Mouse (Mus musculus) neutrophil, adult 5-6 weeks (primary cell): ENCODE measurements at regions not wholly inside any gene's neighbourhood (a gene's known extent, or its start where the extent isn't known, plus 50 kb on each side); places are given as distances from the start of the nearest gene placed in this dataset.
"Not testable (repeated sequence)": the region's sequence is repeated elsewhere in the genome, so short reads cannot be mapped to it uniquely, and the experiment has no call there.

Source experiments
- ATAC-seq: fragments of 151-379, 151-347 bp; 2 replicates; pipeline ENCODE4 v1.8.0; 2017; ENCODE audit warnings: mild to moderate bottlenecking, moderate TSS enrichment; ENCODE audit not compliant: insufficient number of reproducible peaks, poor library complexity, low FRiP score, severe bottlenecking; ENCODE audit errors: extremely low read depth

DNA sequence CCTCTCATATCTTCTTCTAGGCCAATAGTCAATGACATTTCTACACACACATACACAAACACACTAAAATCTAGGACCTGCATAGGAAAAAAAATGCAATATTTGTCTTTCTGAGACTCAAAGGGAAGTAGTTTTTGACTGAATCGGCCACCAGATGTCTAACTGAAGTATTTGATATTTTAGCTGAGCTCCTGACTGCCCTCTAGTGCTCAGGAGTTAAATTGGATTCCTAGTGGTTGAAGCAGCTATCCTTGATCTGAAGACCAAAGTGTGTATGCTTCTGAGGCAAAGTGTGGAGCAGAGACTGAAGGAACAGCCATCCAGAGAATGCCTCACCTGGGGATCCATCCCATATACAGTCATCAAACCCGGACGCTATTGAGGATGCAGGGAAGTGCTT is 695.4 kb upstream of the Olfr1507 start:
- not testable (repeated sequence) for ATAC-seq

DNA sequence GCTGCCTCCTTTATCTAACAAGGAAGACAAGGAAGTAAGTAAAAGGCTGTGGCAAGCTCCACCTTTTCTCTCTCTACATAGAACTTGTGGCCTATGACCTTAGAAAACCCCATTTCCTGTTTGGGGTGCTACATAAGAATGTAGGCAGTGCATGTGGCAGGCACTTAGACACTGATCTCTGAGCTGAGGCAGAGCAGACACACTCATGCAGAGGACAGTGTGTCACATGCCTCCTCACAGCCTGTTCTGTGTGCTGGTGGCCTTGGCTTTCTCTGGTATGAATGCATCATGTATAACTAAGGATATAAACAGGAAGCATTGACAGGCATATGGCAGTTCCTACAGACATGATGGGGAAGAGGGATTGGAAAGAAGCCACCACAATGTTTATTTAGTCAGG is 678.5 kb upstream of the Olfr1507 start:
- ATAC-seq = peak; percentile 48

DNA sequence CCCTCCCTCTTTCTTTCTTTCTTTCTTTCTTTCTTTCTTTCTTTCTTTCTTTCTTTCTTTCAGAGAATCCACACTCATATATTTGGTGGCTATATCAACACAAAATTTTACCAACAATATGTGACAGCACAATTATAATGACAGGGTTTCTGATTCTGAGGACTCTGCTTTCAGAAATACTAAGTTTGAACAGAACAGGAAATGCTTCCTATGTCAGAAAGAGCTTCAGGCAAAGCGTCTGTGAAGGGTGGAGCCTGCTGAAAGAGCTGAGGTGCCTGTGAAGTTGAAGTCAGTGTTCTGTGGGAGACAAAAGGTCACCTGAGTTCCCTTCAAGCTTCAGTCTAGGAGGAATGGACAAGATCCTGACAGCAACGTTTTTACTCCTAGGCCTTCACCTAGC is 670.8 kb upstream of the Olfr1507 start:
- not testable (repeated sequence) for ATAC-seq

DNA sequence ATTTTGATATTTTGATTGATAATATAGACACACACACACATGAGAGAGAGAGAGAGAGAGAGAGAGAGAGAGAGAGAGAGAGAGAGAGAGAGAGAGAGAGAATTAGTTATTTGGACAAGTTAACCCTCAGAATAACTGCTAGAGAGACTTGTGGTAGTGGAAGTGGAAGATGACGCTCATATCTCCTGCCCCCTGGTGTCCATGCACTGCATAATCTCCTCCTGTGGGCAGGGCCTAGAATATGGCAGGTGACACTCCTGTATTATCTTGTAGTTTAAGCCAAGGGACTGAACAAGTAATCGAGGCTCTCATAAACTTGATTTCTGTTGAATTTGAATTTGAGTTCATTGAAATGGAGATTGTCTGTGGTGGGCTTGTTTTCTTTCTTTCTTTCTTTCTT is 663.5 kb upstream of the Olfr1507 start:
- ATAC-seq = not testable (repeated sequence)

DNA sequence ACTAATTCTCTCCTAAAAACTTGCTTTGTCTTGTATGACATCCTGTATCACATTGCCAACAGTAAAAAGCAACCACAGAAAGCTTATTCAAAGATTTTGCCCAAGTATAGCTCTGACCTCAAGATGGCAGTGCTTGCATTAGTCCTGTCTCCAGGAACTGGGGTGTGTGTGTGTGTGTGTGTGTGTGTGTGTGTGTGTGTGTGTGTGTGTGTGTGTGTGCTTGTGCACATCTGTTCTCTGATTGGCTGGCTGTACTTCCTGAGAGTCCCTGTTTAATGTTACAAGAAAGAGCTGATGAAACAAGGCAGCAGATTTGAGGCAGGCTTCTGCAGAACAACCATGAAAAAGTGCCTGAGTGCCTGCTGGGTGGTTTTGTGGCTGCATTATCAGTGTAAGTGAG is 639.2 kb upstream of the Olfr1507 start:
- ATAC-seq = peak; percentile 40; the same call in 1 of the 2 replicates

DNA sequence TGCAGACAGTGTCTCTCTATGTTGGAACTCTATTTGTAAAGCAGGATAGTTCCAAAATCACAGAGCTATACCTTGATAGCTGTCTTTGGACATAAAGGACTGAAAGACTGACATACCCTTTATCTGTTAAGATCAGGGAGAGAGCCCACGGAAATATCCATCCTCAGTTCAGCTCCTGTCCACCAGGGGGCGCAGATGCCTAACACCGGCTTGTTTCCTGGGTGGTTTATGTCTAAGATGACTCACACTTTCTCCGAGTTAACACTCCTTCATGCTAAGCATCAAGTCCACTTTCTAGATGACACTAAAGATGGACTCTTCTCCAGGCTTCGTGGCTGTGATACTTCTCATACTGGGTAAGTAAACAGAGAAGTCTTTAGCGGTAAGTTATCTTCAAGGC is 636.8 kb upstream of the Olfr1507 start:
- peak; percentile 44; the same call in 1 of the 2 replicates for ATAC-seq

DNA sequence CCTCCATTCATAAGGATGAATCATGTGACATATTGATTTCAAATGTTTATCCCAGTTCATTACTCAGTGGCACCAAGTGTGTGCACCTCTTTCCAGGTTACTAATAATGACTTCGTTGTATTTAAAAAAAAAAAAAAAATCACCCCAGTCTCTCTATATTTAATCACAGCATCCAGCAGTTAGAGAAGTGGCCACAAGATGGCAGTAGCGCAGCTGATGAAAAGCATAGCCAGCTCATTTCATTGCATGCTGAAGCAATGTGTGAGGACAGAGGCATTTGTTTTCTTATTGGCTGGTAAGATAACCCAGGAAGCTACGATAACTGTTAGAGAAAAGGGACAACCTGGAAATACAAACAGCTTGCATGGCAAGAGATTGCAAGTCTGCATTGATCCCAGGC is 626.2 kb upstream of the Olfr1507 start:
- ATAC-seq = not testable (repeated sequence)

DNA sequence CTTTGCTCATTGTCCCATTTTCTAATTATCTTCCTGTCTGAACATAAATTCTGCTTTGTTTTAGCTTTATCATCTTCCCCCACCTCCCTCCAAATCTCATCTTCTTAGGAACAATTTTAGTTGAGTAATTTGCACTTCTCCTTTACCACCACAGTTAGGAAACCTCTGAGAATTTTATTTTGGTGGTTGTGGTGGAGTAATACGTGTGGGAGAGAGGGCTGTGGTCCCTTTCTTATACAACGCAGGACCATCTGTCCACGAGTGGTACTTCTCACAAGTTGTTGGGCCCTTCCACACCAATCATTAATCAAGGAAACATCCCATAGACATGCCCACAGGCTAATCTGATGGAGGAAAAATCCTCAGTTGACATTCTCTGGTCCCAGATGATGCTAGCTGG is 614.2 kb upstream of the Olfr1507 start:
- ATAC-seq = not testable (repeated sequence)

DNA sequence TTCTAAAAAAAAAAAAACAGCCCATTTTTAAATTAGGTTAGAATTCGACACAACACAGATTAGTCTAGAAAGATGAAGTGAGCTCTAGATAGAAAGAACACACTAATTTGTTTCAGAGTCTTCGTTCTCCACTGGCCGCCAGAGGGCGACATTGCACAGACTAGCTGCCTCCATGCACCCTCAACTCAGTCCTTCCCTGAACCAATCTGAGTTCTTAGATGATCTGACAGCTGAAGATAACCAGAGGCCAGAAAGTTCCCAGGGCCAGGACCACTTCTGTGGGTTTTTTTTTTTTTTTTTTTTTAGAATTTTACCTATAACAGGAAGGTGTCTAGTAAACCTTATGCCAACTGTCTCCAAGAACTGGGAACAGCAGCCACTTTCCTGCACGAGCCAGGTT is 605.8 kb upstream of the Olfr1507 start:
- not testable (repeated sequence) for ATAC-seq

DNA sequence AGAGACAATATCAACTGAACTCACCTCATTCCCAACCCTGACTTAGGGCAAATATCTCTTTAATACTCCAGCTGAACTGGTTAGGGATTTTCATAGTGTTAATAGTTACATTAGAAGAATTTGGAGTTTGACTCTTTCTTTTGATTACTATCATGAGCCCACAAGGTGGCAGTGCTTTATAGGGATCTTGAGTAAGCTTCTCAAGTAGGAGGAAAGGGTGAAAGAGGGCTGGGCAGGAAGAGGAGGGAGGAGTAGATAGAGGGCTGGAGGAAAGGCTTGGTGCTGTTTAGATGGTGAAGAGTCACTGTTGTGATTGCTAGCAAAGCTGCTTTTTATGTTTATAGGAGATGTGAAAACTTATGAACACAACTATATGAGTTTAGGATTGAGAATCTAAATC is 595.4 kb upstream of the Olfr1507 start:
- ATAC-seq = not testable (repeated sequence)

DNA sequence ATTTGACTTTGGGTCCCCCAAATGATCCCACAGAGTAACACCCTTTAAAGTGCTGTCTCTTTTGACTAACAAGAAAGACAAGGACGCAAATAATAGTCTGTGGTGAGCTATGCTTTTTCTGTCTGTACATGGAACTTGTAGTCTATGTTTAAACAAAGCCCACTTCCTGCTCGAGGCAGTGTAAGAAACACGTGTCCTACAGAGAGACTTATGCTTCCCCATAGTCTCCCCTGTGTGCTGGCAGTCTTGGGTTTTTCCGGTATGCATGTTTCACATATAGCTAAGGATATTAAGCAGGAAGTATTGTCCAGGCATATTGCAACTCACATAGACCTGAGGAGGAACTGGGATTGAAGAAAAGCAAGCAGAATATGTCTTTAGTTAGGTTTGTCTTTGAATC is 586.3 kb upstream of the Olfr1507 start:
- ATAC-seq = not testable (repeated sequence)

DNA sequence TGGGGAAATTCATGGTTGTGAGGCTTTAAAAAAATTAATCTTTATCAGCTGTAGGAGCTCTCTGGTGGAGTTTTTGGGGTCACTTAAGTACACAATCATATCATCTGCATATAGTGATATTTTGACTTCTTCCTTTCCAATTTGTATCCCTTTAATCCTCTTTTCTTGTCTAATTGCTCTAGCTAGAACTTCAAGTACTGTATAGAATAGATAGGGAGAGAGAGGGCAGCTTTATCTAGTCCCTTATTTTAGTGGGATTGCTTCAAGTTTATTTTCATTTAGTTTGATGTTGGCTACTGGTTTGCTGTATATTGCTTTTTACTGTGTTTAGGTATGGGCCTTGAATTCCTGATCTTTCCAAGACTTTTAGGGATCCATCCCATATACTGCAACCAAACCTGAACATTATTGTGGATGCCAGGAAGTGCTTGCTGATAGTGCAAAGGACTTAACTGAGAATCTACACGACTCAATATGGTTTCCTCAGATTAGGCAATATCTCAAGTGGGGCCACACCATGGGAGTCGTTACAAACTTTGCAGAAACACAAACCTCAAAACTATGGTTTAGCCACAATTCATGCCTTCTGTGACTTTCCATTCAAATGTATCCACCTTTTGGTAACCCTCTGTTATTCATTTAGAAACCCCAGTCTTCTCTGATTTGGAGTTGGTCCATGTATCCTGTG is 585.6 kb upstream of the Olfr1507 start:
- ATAC-seq = not testable (repeated sequence)

DNA sequence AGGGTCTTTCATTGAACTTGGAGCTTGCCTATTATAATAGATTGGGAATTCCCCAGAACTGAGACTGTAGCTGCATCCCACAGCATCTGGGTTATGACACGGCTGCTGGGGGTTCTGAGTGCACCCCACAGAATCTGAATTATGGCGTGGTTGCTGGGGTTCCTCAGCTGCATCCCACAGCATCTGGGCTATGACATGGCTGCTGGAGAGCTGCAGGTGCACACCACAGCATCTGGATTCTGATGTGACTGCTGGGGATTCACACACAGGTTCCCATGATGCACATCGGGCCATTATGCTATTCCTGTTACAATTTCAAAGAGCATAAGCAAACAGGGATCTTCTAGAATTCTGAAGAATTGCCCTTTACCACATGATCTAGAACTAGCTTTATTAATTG is 585.0 kb upstream of the Olfr1507 start:
- not testable (repeated sequence) for ATAC-seq

DNA sequence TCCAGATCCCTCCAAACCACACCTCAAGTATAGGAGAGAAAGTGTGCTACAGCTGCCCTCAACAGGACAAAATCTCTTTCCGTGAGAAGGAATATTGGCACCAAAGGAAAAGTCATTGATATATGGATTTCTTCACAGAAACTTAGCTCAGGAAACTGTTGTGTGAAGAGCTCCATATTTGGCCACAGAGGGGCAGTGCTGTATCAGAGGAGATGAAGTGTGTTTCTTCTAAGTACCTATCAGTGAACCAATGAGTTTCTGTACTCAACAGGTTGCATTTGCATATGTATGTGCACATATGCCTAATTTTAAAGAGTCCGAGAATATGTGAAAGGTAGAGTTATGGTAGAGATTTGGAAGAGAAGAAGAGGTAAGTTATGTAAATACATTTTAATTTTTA is 580.4 kb upstream of the Olfr1507 start:
- ATAC-seq = not testable (repeated sequence)

DNA sequence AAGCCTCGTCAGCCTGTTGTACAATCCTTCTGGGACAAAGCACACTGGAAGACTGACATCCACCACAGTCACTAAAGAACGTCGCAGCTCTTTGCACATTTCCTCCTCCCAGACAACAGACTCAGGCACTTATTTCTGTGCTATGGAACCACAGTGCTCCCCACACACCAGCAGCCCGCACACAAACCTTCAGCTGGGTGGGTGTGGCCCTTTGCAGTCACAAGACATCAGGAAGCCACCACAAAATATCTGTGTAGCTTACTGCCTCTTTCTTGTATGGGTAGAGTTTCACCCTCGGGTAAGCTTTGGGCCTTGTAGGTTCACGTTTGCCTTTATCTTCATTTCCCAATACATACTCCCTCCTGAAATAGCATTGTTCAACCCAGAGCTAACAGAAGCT is 577.6 kb upstream of the Olfr1507 start:
- ATAC-seq = not testable (repeated sequence)

DNA sequence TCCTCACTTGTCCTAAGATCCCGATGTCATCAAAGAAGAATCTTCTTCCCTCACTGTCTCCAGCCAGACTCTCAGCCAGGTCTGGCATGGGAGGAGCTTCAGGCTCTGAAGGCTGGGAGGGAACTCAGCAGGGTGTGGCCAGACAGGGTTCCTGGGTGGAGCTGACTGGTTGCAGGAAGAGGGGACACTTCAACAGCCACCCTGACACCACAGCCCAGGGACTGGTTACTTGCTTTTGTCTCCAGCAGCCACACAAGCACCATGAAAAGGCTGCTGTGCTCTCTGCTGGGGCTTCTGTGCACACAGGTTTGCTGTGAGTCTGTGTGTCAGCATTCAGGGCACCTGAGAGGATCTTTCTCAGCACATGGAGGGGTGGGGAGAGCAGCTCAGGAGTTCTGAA is 577.0 kb upstream of the Olfr1507 start:
- ATAC-seq = not testable (repeated sequence)

DNA sequence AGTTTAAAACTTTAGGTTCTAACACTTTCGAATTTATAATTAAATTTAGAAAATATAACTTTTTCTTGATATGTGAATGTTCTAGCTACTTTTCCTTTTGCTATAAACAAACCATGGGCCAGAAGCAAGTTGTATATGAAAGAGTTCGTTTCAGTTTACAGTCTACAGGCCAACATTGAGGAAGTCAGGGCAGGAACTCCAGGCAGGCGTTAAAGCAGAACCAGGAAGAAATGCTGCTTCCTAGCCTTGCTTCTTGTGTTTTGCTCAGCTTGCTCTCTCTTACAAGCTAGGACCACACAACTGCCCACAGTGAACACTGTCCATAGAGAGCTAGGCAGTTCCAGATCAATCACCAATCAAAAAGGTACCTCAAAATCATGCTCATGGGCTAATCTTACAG is 558.9 kb upstream of the Olfr1507 start:
- not testable (repeated sequence) for ATAC-seq

DNA sequence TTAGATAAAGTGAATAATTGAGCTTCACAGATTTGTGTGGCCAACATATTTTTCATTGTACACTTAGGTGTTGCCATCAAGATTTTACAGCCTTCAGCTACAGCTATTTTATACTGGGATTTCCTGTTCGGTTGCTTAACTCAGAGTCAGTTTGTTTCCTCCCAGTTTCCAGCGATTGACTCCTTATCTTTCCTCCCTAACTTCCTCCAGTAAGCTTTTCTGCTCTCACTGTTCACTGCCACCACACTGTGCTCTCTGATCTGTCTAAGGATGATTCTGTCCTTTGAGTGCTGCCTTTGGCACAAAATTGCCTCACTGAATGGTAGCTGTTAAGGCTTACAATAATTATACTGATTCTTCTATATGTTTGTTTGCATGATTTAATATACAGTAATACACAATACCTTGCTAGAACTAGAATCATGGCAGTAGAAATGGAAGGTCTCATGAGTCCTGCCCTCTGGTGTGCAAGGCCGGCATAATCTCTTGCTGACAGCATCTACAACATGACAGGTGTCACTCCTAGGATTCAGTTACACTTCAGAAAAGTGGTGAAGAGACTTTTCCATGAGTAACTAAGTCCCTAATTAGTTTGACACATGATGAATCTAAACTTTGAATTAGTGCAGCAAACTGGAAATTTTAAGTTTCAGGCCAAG is 558.0 kb upstream of the Olfr1507 start:
- ATAC-seq = not testable (repeated sequence)

DNA sequence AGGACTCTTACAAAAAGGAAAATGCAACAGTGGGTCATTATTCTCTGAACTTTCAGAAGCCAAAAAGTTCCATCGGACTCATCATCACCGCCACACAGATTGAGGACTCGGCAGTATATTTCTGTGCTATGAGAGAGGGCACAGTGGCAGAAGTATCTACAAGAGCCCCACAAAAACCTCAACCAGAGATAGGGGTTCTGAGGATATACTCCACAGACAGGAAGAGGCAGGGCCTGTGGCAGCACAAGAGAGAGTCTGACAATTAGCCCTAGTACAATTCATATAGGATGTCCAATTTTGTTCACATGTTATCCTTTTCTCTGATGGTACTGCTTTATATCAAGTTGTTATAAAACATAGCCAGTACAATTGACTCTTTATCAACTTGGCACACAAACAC is 552.1 kb upstream of the Olfr1507 start:
- not testable (repeated sequence) for ATAC-seq

DNA sequence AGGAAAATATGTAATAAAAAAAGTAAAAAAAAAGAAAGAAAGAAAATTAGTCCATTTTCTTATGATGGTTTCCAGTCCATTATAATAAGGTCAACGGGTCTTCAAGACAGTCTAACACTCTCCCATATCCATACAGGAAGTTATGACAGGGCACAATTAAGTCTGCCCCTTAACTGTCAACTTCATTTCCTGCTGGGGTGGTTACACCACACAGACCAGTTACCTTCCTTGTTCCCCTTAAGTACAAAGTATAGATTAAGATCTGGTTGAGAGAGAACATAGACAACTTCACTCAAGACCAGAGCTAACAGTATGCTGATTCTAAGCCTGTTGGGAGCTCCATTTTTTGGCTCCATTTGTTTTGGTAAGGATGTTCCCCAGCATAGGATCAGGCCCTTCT is 551.4 kb upstream of the Olfr1507 start:
- ATAC-seq = peak; percentile 30; the same call in 1 of the 2 replicates
